In the genomic region with DNA sequence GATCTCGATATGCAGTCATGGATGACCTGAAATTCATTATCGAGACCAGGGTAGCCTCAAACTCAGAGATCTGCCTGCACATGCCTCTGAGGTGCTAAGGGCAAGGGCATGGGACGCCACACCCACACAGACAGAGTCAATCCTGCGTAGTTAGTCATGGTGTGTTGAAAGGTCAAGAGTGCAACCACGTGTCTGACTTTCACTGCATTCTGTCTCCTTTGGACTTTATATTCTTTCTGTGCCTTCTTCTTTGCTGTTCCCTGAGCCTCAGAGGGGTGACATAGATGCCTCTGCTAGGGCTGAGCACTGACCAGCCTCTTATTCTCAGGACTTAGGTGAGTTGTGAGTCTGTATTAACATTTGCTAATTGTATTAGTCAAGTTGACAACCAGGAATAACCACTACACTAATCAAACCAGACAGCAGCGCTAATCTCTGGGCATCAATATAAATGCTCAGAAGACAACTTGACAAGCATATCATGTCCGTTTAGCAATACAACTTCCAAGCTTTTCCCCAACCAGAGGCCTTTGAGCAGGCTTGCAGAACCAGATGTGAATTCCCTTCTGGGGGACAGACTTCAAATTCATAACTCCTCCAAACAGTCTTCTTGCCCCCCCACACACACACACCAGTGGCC, we compare ENCODE assay signal across 15 mouse cellular contexts.
DNase-seq lines count a peak whose midpoint lies in the region; ATAC-seq and TF ChIP-seq lines count a peak whose summit lies in the region.
"Had no signal": no experiment of that assay in that cellular context is flagged by ENCODE, and none has a peak within 500 bp of the region (broad histone marks: within the 10 kb centered on the region; RNA-seq: fewer than 3 reads in every experiment).

No protein-coding gene starts in this region.

- WGBS in liver, embryonic 13.5 days (ENCODE audit: insufficient replicate concordance) = 62% methylated on average over 7 of the region's 7 CpGs
- 71% methylated on average over 7 of the region's 7 CpGs for WGBS in liver, embryonic 11.5 days
- 75% methylated on average over 7 of the region's 7 CpGs for WGBS in intestine, embryonic 15.5 days

- H3K4me1 ChIP-seq in liver, embryonic 13.5 days (replicated peaks) = no peaks in the 10 kb centered on the region
- H3K4me1 ChIP-seq in liver, embryonic 11.5 days (replicated peaks; ENCODE audit: control insufficient read depth, insufficient read depth, low read length) = no peaks in the 10 kb centered on the region
- H3K4me1 ChIP-seq in intestine, embryonic 15.5 days (replicated peaks) = no peaks in the 10 kb centered on the region
- H3K4me1 ChIP-seq: limb, embryonic 12.5 days had no signal

- H3K9ac ChIP-seq in liver, embryonic 13.5 days = no peak overlapping the region
- H3K9ac ChIP-seq in liver, embryonic 11.5 days (ENCODE audit: low read depth, low read length) = no peak overlapping the region
- no peak overlapping the region for H3K9ac ChIP-seq in intestine, embryonic 15.5 days
- H3K9ac ChIP-seq: heart, embryonic 12.5 days; limb, embryonic 12.5 days had no signal

- H3K4me3 ChIP-seq in liver, embryonic 13.5 days (replicated peaks) = no peak overlapping the region
- H3K4me3 ChIP-seq in liver, embryonic 11.5 days (ENCODE audit: low read depth, low read length) = no peak overlapping the region
- no peak overlapping the region for H3K4me3 ChIP-seq in intestine, embryonic 15.5 days (replicated peaks)
- no peak overlapping the region for H3K4me3 ChIP-seq in left cerebral cortex, adult 2 months
- H3K4me3 ChIP-seq: heart, embryonic 12.5 days; limb, embryonic 12.5 days had no signal

- no peak for DNase-seq in liver, embryonic 13.5 days
- no peak for DNase-seq in liver, embryonic 11.5 days (ENCODE audit: low spot score)
- DNase-seq in embryo, embryonic 10.5 days (ENCODE audit: low spot score) = peak; percentile 19
- DNase-seq in retina, postnatal 7 days (ENCODE audit: low read depth, low spot score) = peak; percentile 20
- DNase-seq in left cerebral cortex, adult 2 months (ENCODE audit: extremely low spot score in 1 of 2, low spot score in 2 of 2) = no peak
- no peak for DNase-seq in cerebellum, adult 8-10 months
- DNase-seq: cerebellum, adult 9-10 months; gastrocnemius, postnatal 14 days; right cerebral cortex, adult 18-20 months had no signal

- no peak overlapping the region for H3K27ac ChIP-seq in liver, embryonic 13.5 days
- no peak overlapping the region for H3K27ac ChIP-seq in liver, embryonic 11.5 days (ENCODE audit: low read depth, low read length)
- no peak overlapping the region for H3K27ac ChIP-seq in intestine, embryonic 15.5 days
- no peak overlapping the region for H3K27ac ChIP-seq in left cerebral cortex, adult 2 months
- H3K27ac ChIP-seq: limb, embryonic 12.5 days had no signal

- H3K36me3 ChIP-seq in liver, embryonic 13.5 days = no peaks in the 10 kb centered on the region
- H3K36me3 ChIP-seq in liver, embryonic 11.5 days (ENCODE audit: control insufficient read depth, insufficient read depth, low read length) = no peaks in the 10 kb centered on the region
- H3K36me3 ChIP-seq in intestine, embryonic 15.5 days = no peaks in the 10 kb centered on the region
- H3K36me3 ChIP-seq: G1E; limb, embryonic 12.5 days had no signal

- ATAC-seq in liver, embryonic 13.5 days (ENCODE audit: low read depth) = 0 out of 2 replicates have a peak, but pooled peaks have one; percentile 23
- ATAC-seq in liver, embryonic 11.5 days (replicated peaks; ENCODE audit: low FRiP score) = no peak
- ATAC-seq in intestine, embryonic 15.5 days = peak; percentile 41; the same call in 1 of the 2 replicates
- ATAC-seq: CD4-positive, CD25-positive, alpha-beta regulatory T cell, adult 4 months; hindbrain, embryonic 16.5 days had no signal

- no peak for TF ChIP-seq CTCF in left cerebral cortex, adult 2 months (IDR thresholded peaks at IDR 0.05)

- H3K27me3 ChIP-seq in liver, embryonic 13.5 days = no peaks in the 10 kb centered on the region
- no peaks in the 10 kb centered on the region for H3K27me3 ChIP-seq in liver, embryonic 11.5 days (replicated peaks; ENCODE audit: control insufficient read depth, insufficient read depth, low read length)
- H3K27me3 ChIP-seq in intestine, embryonic 15.5 days (replicated peaks) = no peaks in the 10 kb centered on the region
- H3K27me3 ChIP-seq: heart, embryonic 12.5 days; limb, embryonic 12.5 days had no signal

- no peaks in the 10 kb centered on the region for H3K9me3 ChIP-seq in liver, embryonic 13.5 days (replicated peaks)
- H3K9me3 ChIP-seq in liver, embryonic 11.5 days (ENCODE audit: control insufficient read depth, low read length) = no peaks in the 10 kb centered on the region
- H3K9me3 ChIP-seq in intestine, embryonic 15.5 days = no peaks in the 10 kb centered on the region
- H3K9me3 ChIP-seq: G1E; heart, embryonic 12.5 days had no signal

- H3K4me2 ChIP-seq in liver, embryonic 13.5 days = no peak overlapping the region
- H3K4me2 ChIP-seq in liver, embryonic 11.5 days = no peak overlapping the region
- H3K4me2 ChIP-seq in intestine, embryonic 15.5 days (replicated peaks) = no peak overlapping the region
- H3K4me2 ChIP-seq: heart, embryonic 12.5 days; limb, embryonic 12.5 days had no signal

- intact Hi-C loops in left cerebral cortex, adult 2 months (cut with DNase I) = no loop called here

Comparison
In these comparisons a context has a peak if more than half of its experiments do, and no peak if none do; other contexts are left out.
1. DNase-seq: peak in embryo, embryonic 10.5 days (single experiment) and retina, postnatal 7 days (single experiment); none in liver, embryonic 13.5 days (single experiment), liver, embryonic 11.5 days (single experiment), left cerebral cortex, adult 2 months (0 of 2) and cerebellum, adult 8-10 months (single experiment).